In genomic region chr19:32018585-32018984, GRCm38 (mm10) we compare ENCODE assay signal across 17 mouse cellular contexts.
DNase-seq lines count a peak whose midpoint lies in the region; ATAC-seq lines count a peak whose summit lies in the region.
"Had no signal": no experiment of that assay in that cellular context is flagged by ENCODE, and none has a peak within 500 bp of the region (broad histone marks: within the 10 kb centered on the region; RNA-seq: fewer than 3 reads in every experiment).

No protein-coding gene starts in this region.

- no peak overlapping the region; the same call in 1 of the 2 replicates for H3K9ac ChIP-seq in heart, embryonic 14.5 days (ENCODE audit: low read length)
- no peak overlapping the region for H3K9ac ChIP-seq in embryonic facial prominence, embryonic 14.5 days (ENCODE audit: low read depth, low read length)
- H3K9ac ChIP-seq: hindbrain, embryonic 15.5 days; liver, postnatal 0 days; neural tube, embryonic 15.5 days had no signal

- no peak for ATAC-seq in heart, embryonic 14.5 days (ENCODE audit: insufficient number of reproducible peaks, insufficient read depth, low FRiP score, low read depth)
- no peak for ATAC-seq in embryonic facial prominence, embryonic 14.5 days (ENCODE audit: low read depth)
- ATAC-seq: forebrain, embryonic 16.5 days; Patski had no signal

- no peaks in the 10 kb centered on the region for H3K27me3 ChIP-seq in heart, embryonic 14.5 days (ENCODE audit: control insufficient read depth, insufficient read depth, low read length)
- no peaks in the 10 kb centered on the region for H3K27me3 ChIP-seq in embryonic facial prominence, embryonic 14.5 days (replicated peaks; ENCODE audit: control insufficient read depth, insufficient read depth, low read length)
- no peaks in the 10 kb centered on the region for H3K27me3 ChIP-seq in limb, embryonic 10.5 days (ENCODE audit: low read depth, poor library complexity, severe bottlenecking)
- H3K27me3 ChIP-seq: CH12.LX; hindbrain, embryonic 15.5 days; neural tube, embryonic 15.5 days; Patski had no signal

- peaks cover 9% of the 10 kb centered on the region for H3K36me3 ChIP-seq in heart, embryonic 14.5 days (ENCODE audit: control insufficient read depth, insufficient read depth, low read length)
- no peaks in the 10 kb centered on the region for H3K36me3 ChIP-seq in embryonic facial prominence, embryonic 14.5 days (ENCODE audit: control insufficient read depth, insufficient read depth, low read length)
- H3K36me3 ChIP-seq in limb, embryonic 10.5 days = no peaks in the 10 kb centered on the region
- H3K36me3 ChIP-seq: hindbrain, embryonic 15.5 days; neural tube, embryonic 15.5 days had no signal

- H3K4me3 ChIP-seq in heart, embryonic 14.5 days (ENCODE audit: control insufficient read depth in 1 of 2, insufficient read depth in 1 of 2, low read depth in 1 of 2, low read length in 2 of 2) = no peak overlapping the region
- no peak overlapping the region for H3K4me3 ChIP-seq in embryonic facial prominence, embryonic 14.5 days (ENCODE audit: low read depth, low read length)
- no peak overlapping the region for H3K4me3 ChIP-seq in limb, embryonic 10.5 days
- H3K4me3 ChIP-seq: hindbrain, embryonic 15.5 days; neural tube, embryonic 15.5 days had no signal

- WGBS in heart, embryonic 14.5 days = 46% methylated on average over 7 of the region's 7 CpGs
- 43% methylated on average over 7 of the region's 7 CpGs for WGBS in embryonic facial prominence, embryonic 14.5 days
- 37% methylated on average over 7 of the region's 7 CpGs for WGBS in limb, embryonic 10.5 days

- H3K9me3 ChIP-seq in heart, embryonic 14.5 days (ENCODE audit: control insufficient read depth, low read length) = no peaks in the 10 kb centered on the region
- no peaks in the 10 kb centered on the region for H3K9me3 ChIP-seq in embryonic facial prominence, embryonic 14.5 days (ENCODE audit: control insufficient read depth, low read length)
- no peaks in the 10 kb centered on the region for H3K9me3 ChIP-seq in limb, embryonic 10.5 days (replicated peaks)
- H3K9me3 ChIP-seq: hindbrain, embryonic 15.5 days; neural tube, embryonic 15.5 days had no signal

- H3K4me2 ChIP-seq in heart, embryonic 14.5 days (ENCODE audit: low read length) = no peak overlapping the region
- no peak overlapping the region for H3K4me2 ChIP-seq in embryonic facial prominence, embryonic 14.5 days (ENCODE audit: low read depth, low read length)
- H3K4me2 ChIP-seq: hindbrain, embryonic 15.5 days; neural tube, embryonic 15.5 days had no signal

- H3K27ac ChIP-seq in heart, embryonic 14.5 days (replicated peaks in 1 of 2; ENCODE audit: control insufficient read depth in 1 of 2, insufficient read depth in 1 of 2, low read depth in 2 of 2, low read length in 2 of 2) = peak overlapping the region; percentile 48 to 65
- H3K27ac ChIP-seq in embryonic facial prominence, embryonic 14.5 days (replicated peaks; ENCODE audit: low read depth, low read length) = no peak overlapping the region
- H3K27ac ChIP-seq in limb, embryonic 10.5 days = peak overlapping the region; percentile 81
- H3K27ac ChIP-seq: hindbrain, embryonic 15.5 days; neural tube, embryonic 15.5 days had no signal

- no peak for DNase-seq in heart, adult 18-20 months
- DNase-seq in NIH3T3 (ENCODE audit: low read depth) = peak; percentile 5
- peak; percentile 34 for DNase-seq in embryonic facial prominence, embryonic 14.5 days (ENCODE audit: low spot score)
- DNase-seq in limb, embryonic 10.5 days (ENCODE audit: low spot score) = peak; percentile 37
- DNase-seq in c-Kit-positive CD71-positive TER-119-positive erythroid progenitor cells, embryonic 14.5 days (ENCODE audit: low spot score) = no peak
- DNase-seq in thymus, postnatal 4 days = no peak
- DNase-seq: cerebellum, postnatal 14 days; gastrocnemius, postnatal 25 days; right cerebral cortex, adult 18-20 months; thymus, postnatal 25 days had no signal

- peaks cover 5 to 13% of the 10 kb centered on the region in 2 experiments for H3K4me1 ChIP-seq in heart, embryonic 14.5 days (ENCODE audit: control insufficient read depth in 2 of 2, insufficient read depth in 2 of 2, low read length in 2 of 2)
- H3K4me1 ChIP-seq in embryonic facial prominence, embryonic 14.5 days (ENCODE audit: control insufficient read depth, insufficient read depth, low read length) = no peaks in the 10 kb centered on the region
- peaks cover 38% of the 10 kb centered on the region for H3K4me1 ChIP-seq in limb, embryonic 10.5 days

Comparison
In these comparisons a context has a peak if more than half of its experiments do, and no peak if none do; other contexts are left out.
1. DNase-seq: peak in NIH3T3 (single experiment), embryonic facial prominence, embryonic 14.5 days (single experiment) and limb, embryonic 10.5 days (single experiment); none in heart, adult 18-20 months (0 of 2), c-Kit-positive CD71-positive TER-119-positive erythroid progenitor cells, embryonic 14.5 days (single experiment) and thymus, postnatal 4 days (single experiment).